Mouse (Mus musculus): Measurements from ENCODE around the gene Sult5a1.
"Not testable (repeated sequence)": the region's sequence is repeated elsewhere in the genome, so short reads cannot be mapped to it uniquely, and the experiment has no call there.

Gene Sult5a1

DNA sequence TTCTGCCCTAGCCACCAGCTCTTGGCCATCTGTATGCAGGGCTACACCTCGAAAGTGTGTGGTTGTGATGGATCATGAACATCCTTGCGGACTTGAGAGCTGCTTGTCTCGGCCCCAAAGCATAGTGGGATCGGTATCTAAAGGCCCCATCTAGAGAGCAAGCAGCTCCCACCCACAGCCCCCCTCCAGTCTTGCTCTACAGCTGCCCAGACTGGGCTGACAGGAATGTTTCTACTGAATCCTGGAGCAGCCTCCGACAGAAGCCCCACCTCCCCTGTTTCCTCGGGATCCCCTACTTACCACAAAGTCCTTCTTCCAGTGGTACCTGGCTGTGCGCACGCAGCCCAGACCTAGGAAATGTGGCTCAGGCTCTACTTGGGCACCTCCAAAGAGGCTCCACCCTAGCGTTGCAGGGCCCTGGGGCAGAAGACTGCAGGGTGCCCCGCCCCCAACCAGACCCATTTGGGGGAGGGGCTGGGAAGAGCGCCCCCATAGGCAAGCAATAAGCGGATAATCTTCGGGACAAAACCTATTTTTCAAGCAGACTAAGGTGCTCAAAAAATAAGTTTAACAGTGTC is at the start of gene Sult5a1:
Sult5a1 (minus strand) TSS at position 428 of the 578 bp plus-strand sequence.
- no peak for DNase-seq (ENCODE audit: low read depth, low spot score)

DNA sequence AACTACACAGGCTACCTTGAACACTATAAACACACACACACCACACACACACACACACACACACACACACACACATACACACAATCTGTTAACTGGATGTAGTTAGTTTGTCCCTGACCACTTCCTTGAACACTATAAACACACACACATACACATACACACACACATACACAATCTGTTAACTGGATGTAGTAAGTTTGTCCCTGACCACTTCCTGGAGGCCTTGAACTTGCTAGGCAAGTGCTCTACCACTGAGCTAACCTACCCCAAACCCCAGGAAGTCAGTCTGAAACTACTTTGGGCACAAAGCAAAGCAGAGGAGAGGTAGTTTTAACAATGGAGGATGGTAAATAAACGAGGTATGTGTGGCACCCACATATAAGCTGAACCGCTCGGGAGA is 45.5 kb upstream of the Sult5a1 start:
- DNase-seq (ENCODE audit: low read depth, low spot score) = no peak

DNA sequence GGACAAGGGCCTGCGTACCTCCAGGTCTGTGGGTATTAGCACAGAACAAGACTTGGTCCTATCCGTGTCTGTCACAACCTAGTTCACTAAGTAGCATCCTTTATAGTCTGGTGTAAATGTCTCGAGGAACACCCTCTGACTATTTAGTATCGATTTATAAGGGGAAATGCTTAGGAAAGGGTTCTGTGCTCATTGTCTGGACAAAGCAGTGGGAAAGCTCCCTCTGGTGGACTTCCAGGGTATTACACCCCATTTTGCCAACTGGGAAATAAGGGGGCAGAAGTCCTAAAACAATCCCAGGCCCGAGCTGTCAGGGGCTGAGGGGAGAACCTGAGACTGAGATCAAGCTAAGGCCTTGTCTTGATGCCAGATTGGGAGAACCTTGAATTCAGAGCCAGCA is 44.2 kb upstream of the Sult5a1 start:
- peak; percentile 43 for DNase-seq (ENCODE audit: low read depth, low spot score)

DNA sequence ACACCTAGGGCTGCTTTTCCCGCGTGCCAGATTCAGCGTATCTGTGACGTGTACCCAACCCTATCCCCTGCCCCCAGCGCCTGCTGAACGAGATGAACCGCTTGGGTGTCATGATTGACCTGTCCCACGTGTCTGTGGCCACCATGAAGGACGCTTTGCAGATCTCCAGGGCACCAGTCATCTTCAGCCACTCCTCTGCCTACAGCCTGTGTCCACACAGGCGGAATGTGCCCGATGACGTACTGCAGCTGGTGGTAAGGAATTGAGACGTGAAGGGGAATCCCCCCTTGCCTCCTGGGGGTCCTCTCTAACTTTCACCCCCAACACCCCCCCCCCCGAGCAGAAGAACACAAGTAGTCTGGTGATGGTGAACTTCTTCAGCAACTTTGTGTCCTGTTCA is 41.7 kb upstream of the Sult5a1 start:
- no peak for DNase-seq (ENCODE audit: low read depth, low spot score)

DNA sequence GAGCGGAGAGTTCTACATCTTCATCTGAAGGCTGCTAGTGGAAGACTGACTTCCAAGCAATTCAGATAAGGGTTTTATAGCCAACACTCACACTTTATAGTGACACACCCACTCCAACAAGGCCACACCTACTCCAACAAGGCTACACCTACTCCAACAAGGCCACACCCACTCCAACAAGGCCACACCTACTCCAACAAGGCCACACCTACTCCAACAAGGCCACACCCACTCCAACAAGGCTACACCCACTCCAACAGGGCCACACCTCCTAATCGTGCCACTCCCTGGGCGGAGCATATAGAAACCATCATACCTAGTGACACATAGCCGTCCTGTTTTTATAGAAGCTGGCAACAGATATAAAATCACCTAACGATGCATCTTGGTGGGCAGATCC is 38.9 kb upstream of the Sult5a1 start:
- not testable (repeated sequence) for DNase-seq (ENCODE audit: low read depth, low spot score)

DNA sequence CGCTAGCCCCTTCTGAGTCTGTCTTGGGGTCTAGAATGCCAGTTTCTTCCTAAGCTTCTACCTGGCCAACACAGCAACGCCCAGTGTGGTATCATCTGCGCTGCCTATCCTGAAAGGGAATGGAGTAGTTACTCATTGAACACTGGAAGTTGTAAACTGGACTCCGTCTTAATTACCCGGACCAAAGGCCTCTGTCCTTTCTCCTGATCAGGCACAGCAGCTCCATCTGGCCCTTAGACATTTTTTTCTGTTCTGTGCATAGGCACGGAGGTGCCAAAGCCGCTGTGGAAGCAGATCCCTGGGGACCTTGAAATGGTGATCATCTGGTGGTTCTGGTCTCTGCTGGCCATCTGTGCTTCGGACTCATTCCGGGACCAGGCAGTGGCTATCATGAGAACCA is 35.7 kb upstream of the Sult5a1 start:
- no peak for DNase-seq (ENCODE audit: low read depth, low spot score)

DNA sequence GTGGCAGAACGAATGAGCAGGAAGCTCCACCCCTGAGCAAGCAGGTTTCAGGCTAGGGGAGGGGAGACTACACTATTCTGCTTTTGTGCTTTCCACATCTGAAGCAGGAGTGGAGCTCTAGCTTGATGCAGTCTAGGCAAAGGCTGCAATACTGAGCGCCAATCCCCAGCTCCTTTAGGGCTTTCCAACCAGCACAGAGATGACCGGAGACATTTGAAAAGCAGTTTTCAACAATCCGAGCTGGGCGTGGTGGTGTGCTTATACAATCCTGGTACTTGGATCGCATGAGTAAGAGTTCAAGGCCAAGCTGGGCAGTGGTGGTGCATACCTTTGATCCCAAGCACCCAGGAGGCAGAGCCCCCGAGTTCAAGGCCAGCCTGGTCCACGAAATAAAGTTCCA is 33.8 kb upstream of the Sult5a1 start:
- DNase-seq (ENCODE audit: low read depth, low spot score) = no peak

DNA sequence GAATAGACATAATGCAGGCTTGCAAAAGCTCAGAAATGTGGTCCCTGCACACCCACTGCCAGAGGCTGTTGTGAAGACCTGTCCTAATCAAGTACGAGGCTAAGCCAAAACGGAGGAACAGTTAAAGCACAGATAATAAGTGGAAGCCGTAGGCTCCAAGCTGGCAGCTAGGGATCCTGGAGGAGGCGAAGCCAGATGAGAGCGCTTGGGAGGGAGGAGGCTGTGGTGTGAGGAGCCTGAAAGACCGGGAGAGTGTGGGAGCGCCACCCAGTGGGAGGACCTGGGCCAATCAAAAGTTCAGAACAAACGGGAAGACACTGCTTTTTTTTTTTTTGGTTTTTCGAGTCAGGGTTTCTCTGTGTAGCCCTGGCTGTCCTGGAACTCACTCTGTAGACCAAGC is 32.6 kb upstream of the Sult5a1 start:
- no peak for DNase-seq (ENCODE audit: low read depth, low spot score)

DNA sequence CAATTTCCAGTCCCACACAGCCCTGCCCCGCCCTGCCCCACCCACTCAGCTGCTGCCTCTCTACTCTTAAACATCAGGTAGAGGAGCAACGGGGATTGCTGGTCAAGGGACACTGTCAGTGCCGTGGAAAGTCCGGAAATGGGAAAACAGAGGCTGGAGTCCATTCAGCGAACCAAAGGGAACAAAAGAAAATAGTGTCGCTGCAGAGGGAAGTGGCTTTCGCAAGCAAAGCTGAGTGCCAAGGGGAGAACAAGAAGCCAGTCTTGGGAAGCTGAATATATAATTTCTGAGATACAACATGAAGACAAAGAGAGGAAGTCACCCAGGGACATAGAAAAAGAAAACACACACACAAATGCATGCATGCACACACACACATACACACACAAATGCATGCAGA is 30.7 kb upstream of the Sult5a1 start:
- DNase-seq (ENCODE audit: low read depth, low spot score) = no peak

DNA sequence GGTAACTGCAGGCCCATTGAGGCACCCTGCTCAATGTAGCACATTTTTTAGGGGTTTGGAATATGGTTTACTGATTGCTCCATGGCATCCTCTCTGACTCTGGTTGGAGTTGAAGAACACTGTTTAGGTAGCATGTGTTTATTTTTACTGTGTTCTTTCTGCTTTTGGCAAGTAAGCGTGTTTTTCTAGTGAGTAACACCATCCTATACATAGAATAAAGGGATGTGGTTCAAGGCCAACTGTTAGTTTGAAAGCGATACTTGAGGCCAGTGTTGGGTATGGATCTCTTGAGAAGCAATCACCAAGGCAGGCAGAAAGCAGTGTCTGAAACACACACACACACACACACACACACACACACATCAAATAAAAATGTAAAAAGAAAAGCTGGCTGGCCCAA is 29.9 kb upstream of the Sult5a1 start:
- DNase-seq (ENCODE audit: low read depth, low spot score) = no peak

DNA sequence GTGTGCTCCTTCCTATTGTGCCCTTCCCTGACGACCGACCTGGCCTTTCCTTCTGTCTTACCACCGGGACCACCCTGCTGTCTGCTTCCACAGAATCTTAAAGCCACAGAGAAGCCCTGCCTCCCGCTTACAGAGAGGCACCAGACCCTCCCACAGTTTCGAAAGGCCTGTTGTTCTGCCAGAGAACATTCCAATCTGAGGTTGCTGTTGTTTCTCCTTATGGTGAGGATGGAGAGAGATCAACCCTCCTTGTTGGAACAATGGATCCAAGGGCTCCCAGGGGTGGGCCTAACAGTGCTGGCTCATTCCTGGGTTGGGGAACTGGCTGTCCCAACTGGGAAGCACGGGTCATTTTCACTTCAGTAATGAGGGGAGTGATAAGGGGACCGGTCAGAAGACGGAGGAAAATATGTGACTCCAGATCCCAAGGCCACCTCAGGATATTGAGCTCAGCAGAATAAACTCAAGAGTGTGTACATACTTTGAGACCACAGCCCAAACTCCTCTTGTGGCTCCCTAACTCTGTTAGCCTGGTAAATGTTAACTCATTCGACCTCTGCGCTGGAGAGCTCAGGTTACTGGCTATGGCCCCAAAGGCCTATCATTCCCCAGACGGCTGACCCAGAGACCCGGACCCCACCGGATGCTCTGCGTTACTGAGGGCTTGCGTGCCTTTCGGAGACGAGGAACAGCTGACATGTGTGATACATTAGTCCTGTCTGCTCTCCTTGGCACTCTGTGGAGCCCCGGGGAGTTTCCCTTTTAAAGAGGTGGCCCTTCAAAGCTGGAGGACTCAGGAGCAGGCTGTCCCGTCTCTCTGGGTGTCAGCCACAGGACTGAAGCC is 27.7 kb upstream of the Sult5a1 start, which contains the start of gene Dpep1:
Dpep1 (plus strand) TSS at position 677 of the 844 bp plus-strand sequence.
- no peak for DNase-seq (ENCODE audit: low read depth, low spot score)

DNA sequence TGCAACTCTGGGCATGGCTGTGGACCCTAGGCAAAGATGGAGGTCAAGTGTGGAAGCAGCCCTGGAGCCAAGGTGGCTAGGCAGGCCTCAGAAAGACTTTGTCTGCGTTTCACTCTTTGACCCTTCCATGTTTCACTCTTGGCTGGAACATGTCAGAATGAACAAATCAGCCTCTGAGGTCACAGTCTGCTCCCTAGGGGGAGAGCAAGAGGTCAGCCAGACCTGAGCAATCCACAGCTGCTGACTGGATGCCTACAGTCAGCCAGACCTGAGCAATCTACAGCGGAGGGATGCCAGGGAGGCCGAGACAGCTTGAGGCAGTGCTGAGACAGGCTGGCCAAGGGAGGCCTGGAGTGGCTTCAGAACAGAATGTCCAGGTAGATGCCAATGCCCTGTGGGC is 23.3 kb upstream of the Sult5a1 start:
- DNase-seq (ENCODE audit: low read depth, low spot score) = no peak

DNA sequence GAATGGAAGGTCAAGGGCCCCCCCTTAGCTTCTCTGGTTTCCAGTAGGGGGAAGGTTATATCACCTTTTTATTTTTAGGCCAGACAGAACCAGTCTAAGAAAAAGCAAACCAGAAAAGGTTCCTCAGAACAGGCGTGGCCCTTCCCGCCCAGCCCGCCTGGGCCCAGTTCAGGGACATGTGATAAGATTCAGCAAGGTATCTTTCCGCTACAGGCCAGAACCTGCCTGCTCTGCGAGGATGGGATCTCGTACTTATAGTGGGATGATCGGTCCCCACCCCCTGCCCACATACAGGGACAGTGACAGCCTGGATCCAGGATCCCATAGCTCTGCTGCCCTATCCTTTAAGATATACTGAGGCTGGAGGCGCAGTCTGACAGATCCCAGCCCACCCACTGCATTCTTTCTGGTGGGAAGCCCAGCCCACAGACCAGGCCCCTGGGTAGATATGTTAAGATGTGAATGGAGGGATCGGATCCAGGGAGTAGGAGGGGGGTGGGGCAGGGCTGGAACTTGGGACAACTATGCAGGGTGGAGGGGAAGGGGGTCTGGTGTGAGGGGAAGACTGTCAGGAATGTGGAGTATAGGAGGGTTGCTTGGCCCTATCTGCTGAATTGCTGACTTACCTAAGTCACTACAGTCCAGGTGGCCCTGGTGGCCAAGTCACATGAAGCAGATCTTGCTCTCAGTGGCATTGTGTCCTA is 1.9 kb downstream of the Sult5a1 start:
- DNase-seq (ENCODE audit: low read depth, low spot score) = no peak

DNA sequence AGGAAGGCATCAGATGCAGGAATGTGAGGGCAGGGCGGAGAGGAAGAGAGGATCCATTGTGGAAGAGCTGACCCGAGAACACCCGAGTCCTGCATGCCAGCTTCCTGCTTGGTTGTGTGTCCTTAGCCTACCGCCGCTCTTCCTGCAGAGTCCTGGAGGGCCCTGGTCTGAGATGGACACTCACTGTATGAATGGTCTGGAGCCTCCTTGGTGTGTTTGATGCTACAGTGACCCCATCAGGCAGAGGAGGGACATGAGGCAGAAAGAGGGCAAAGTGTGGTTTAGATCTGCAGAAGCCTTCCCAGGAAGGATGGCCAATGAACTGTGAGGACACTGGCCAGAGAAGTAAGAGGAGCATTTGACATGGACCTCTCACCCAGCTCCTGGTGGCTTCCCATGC is 2.9 kb downstream of the Sult5a1 start:
- DNase-seq (ENCODE audit: low read depth, low spot score) = no peak

DNA sequence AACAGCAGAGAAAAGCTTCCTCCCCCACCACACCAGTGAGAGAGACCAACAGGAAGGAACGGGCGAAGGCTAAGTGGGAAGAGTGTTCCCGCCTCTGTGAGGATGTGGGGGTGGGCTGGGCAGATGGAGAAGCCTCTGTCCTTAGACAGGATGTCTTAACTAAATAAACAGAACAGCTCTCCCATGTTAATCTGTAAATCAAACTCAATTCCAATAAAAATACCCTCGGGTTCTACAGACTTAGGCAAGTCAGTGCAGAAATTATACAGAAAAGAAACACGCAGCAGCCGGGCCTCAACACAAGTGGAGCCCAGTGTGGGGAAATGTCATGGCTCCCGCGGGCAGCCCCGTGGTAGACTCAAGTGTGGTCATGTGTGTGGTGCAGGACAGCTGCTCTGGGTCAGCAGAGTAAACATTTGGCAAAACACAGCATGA is 7.4 kb downstream of the Sult5a1 start:
- no peak for DNase-seq (ENCODE audit: low read depth, low spot score)

DNA sequence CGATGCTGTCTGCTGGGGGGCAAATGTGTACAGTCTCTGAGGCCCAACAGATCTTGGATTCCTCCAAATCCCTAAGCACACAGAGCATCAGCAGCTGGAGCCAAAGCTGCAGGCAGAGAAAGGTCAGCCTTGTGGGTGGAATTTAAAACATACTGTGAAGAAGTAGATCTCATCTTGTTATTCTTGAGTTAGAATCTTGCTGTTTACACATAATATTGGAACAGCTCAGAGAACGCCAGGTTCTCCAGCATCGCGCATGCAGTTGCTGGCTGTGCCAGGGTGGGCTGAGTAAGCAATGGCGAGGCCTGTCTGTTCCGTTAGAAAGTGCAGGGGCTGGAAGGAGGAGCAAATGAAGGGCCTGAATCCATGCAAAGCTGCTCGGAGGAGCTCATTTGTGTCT is 11.7 kb downstream of the Sult5a1 start:
- DNase-seq (ENCODE audit: low read depth, low spot score) = no peak

DNA sequence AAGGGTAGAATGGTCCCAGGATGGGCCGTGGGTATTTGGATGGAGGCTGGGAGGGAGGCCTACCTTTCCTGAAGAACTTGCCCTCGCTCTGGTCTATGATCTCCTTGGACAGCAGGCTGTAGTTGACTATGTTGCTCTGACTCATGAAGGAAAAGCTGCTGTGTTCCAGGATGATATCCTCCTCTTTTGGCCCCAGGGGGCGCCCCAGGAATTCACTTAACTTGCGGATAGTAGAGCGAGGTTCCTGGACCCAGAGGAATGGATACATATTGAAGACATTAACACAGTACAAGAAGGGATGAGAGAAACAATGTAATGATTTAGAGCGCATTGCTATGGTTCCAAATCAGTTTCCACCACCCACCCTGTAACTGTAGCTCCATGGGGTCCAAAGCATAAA is 12.8 kb downstream of the Sult5a1 start:
- DNase-seq (ENCODE audit: low read depth, low spot score) = no peak

DNA sequence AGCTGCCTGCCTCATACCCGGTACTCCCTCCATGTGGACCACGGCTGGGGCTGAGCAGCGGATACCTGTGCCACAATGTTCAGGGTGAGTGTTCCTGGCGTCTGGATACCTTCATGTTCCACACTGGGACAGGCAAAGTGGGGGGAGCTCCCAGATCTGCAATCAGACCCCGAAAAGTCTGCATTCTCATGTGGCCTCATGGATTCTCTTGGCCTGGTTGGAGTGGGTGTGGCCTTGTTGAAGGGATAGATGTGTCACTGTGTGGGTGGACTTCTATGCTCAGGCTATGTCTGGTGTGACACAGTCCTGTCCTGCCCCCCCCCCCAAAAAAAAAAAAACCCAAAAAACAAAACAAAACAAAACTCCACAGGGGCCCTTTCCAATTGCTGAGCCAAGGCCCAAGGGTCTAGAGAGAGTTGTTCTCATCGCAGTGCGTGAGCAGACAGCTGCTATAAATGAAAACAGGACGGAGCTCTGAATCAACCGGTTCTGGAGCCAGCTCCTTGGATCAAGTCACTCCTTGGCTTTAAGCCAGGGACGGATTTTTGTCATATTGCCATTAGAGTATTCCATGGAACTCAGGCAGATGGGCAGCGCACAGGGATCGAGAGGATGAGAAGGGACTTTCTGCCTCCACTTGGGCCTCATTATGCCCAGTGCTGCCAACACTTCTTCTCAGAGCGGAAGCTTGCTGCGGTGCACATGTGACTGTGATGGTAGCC is 16.2 kb downstream of the Sult5a1 start:
- DNase-seq (ENCODE audit: low read depth, low spot score) = no peak

DNA sequence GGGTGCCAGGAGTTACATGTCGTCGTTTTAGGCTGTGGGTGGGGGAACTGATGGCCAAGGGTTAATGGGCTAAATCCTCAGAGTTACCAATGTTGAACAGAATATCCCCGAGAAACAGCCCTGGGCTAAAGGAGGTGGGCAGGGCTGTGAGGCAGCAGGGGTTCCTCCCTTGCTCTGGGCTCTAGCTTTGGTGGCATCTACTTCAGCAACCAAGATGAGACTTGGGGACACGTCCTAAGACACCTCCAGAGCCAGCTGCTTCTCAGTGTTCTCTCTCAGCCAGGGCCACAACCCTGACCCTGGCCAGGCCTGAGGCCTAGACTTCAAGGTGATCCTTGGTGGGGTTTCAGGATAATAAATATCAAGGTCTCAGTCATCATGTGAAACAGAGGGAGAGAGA is 19.4 kb downstream of the Sult5a1 start:
- DNase-seq (ENCODE audit: low read depth, low spot score) = no peak

DNA sequence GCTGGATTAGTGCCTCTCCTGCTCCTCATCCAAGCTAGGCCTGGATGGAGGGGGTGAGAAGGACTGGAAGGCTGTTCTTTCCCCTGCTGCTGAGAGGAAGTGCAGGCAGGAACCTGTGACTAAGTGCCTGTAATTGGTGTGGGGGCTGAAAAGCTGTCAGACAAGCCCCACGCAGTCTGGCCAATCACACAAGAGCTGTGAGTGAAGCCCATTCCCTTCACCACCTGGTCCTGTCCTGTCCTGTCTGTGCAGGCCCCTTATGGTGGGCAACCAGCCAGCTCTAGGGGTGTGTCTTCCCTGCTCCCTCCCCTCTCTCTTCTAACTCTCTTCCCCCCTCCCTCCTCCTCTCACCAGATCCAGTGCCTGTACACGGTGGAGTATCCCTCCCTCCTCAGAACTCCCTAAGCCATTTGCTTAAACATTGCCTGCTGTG is 20.5 kb downstream of the Sult5a1 start:
- DNase-seq (ENCODE audit: low read depth, low spot score) = no peak

DNA sequence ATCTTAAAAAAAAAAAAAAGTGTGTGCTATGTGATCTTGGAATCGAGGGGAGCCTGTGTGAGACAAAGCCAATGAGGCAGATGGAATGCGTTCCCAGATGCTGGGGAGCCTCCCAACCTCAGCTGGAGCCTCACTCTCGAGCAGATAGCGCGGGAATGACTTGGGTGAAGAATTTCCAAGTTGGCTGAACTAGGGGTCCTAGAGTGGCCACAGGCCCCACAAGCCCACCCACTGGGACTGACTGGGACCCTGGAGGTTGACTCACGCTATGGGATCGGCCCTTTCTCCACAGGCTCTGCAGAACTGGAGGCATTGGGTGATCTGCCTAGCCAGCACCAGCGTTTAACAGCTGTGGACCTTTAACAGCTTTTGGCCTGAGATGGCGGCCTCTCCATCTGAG is 21.8 kb downstream of the Sult5a1 start:
- DNase-seq (ENCODE audit: low read depth, low spot score) = no peak

DNA sequence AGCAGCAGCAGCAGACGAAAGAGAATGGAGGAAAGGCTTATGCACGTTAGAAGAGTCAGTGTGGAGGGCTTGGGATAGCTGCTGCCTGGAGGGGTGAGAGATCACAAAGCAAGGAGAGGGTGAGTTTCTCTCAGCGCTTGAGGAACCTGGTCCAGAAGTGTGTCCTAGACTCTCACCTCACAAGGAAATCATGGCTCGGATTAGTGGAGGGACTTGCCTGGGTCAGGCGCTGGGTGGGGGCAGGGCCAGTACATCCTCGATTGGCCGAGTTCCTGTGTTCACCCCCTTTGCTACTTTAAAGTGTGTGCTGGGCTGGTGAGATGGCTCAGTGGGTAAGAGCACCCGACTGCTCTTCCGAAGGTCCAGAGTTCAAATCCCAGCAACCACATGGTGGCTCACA is 22.3 kb downstream of the Sult5a1 start:
- DNase-seq (ENCODE audit: low read depth, low spot score) = no peak

All from retina, adult 2 months (tissue).